Mouse (Mus musculus): Measurements from ENCODE around the gene Rab23. TPM values are rescaled to one million over a fixed set of nuclear protein-coding genes. Genes with fewer than 3 reads are reported as not detected.
"Not testable (repeated sequence)": the region's sequence is repeated elsewhere in the genome, so short reads cannot be mapped to it uniquely, and the experiment has no call there.

The Rab23 gene
- polyA plus RNA-seq, 1 experiment, result 77.8 TPM

- TF ChIP-seq POLR2A (IDR thresholded peaks at IDR 0.05; ENCODE audit: low read depth, low read length) (no peak), CTCF (IDR thresholded peaks at IDR 0.05; ENCODE audit: borderline replicate concordance, insufficient read depth, low read length) (0 out of 2 replicates have a peak, but pooled peaks have one; percentile 19)
- Histone ChIP-seq H3K4me1 (ENCODE audit: control insufficient read depth, insufficient read depth, low read length) (no peaks in the 10 kb centered on the region), H3K27ac (ENCODE audit: insufficient read depth, low read length) (no peak overlapping the region)
These were observed 29.4 kb downstream of the Rab23 start for GRCm38 (mm10) chr1:33749109-33749508.

GRCm38 (mm10) chr1:33749709-33750108 is 30.0 kb downstream of the Rab23 start:
- H3K4me1 ChIP-seq (ENCODE audit: control insufficient read depth, insufficient read depth, low read length); H3K27ac ChIP-seq (ENCODE audit: insufficient read depth, low read length); H3K4me3 ChIP-seq (ENCODE audit: insufficient read depth, low read length): not testable (repeated sequence)

More at GRCm38 (mm10) chr1:33749109-33749508, 29.4 kb downstream of the Rab23 start:
- H3K4me3 ChIP-seq (ENCODE audit: insufficient read depth, low read length), result no peak overlapping the region

- TF ChIP-seq CTCF (IDR thresholded peaks at IDR 0.05; ENCODE audit: borderline replicate concordance, insufficient read depth, low read length), result no peak
- no peak for TF ChIP-seq POLR2A (IDR thresholded peaks at IDR 0.05; ENCODE audit: low read depth, low read length)
- Histone ChIP-seq H3K4me1 (ENCODE audit: control insufficient read depth, insufficient read depth, low read length) (no peaks in the 10 kb centered on the region), H3K4me3 (ENCODE audit: insufficient read depth, low read length) (no peak overlapping the region)
These were observed 31.6 kb downstream of the Rab23 start for GRCm38 (mm10) chr1:33751283-33751682.

GRCm38 (mm10) chr1:33754089-33754488 is 34.4 kb downstream of the Rab23 start:
- Histone ChIP-seq H3K4me1 (ENCODE audit: control insufficient read depth, insufficient read depth, low read length) (peaks cover 4% of the 10 kb centered on the region; the same call in 1 of the 2 replicates), H3K4me3 (ENCODE audit: insufficient read depth, low read length) (no peak overlapping the region), H3K27ac (ENCODE audit: insufficient read depth, low read length) (no peak overlapping the region)
- TF ChIP-seq CTCF (IDR thresholded peaks at IDR 0.05; ENCODE audit: borderline replicate concordance, insufficient read depth, low read length) (no peak), POLR2A (IDR thresholded peaks at IDR 0.05; ENCODE audit: low read depth, low read length) (no peak)

More at GRCm38 (mm10) chr1:33751283-33751682, 31.6 kb downstream of the Rab23 start:
- no peak overlapping the region for H3K27ac ChIP-seq (ENCODE audit: insufficient read depth, low read length)

GRCm38 (mm10) chr1:33754965-33755735 is 35.5 kb downstream of the Rab23 start:
- peaks cover 4% of the 10 kb centered on the region; the same call in 1 of the 2 replicates for H3K4me1 ChIP-seq (ENCODE audit: control insufficient read depth, insufficient read depth, low read length)
- TF ChIP-seq CTCF (IDR thresholded peaks at IDR 0.05; ENCODE audit: borderline replicate concordance, insufficient read depth, low read length), result no peak
- no peak for TF ChIP-seq POLR2A (IDR thresholded peaks at IDR 0.05; ENCODE audit: low read depth, low read length)
- H3K27ac ChIP-seq (ENCODE audit: insufficient read depth, low read length), result no peak overlapping the region
- no peak overlapping the region for H3K4me3 ChIP-seq (ENCODE audit: insufficient read depth, low read length)

- no peak for TF ChIP-seq POLR2A (IDR thresholded peaks at IDR 0.05; ENCODE audit: low read depth, low read length)
- TF ChIP-seq CTCF (IDR thresholded peaks at IDR 0.05; ENCODE audit: borderline replicate concordance, insufficient read depth, low read length), result no peak
- H3K4me3 ChIP-seq (ENCODE audit: insufficient read depth, low read length), result peak overlapping the region; percentile 53
- H3K27ac ChIP-seq (ENCODE audit: insufficient read depth, low read length), result peak overlapping the region; percentile 53
- H3K4me1 ChIP-seq (ENCODE audit: control insufficient read depth, insufficient read depth, low read length), result peaks cover 4% of the 10 kb centered on the region; the same call in 1 of the 2 replicates
These were observed 36.1 kb downstream of the Rab23 start for GRCm38 (mm10) chr1:33755799-33756198.

- H3K27ac ChIP-seq (ENCODE audit: insufficient read depth, low read length), result peak overlapping the region; percentile 53
- TF ChIP-seq CTCF (IDR thresholded peaks at IDR 0.05; ENCODE audit: borderline replicate concordance, insufficient read depth, low read length), result no peak
- peaks cover 4% of the 10 kb centered on the region; the same call in 1 of the 2 replicates for H3K4me1 ChIP-seq (ENCODE audit: control insufficient read depth, insufficient read depth, low read length)
- peak overlapping the region; percentile 53 for H3K4me3 ChIP-seq (ENCODE audit: insufficient read depth, low read length)
These were observed 36.8 kb downstream of the Rab23 start for GRCm38 (mm10) chr1:33756258-33757032.

GRCm38 (mm10) chr1:33757033-33757413 is 37.3 kb downstream of the Rab23 start:
- H3K27ac ChIP-seq (ENCODE audit: insufficient read depth, low read length), result peak overlapping the region; percentile 53
- no peak for TF ChIP-seq CTCF (IDR thresholded peaks at IDR 0.05; ENCODE audit: borderline replicate concordance, insufficient read depth, low read length)
- TF ChIP-seq POLR2A (IDR thresholded peaks at IDR 0.05; ENCODE audit: low read depth, low read length), result no peak
- H3K4me3 ChIP-seq (ENCODE audit: insufficient read depth, low read length), result peak overlapping the region; percentile 53
- peaks cover 4% of the 10 kb centered on the region; the same call in 1 of the 2 replicates for H3K4me1 ChIP-seq (ENCODE audit: control insufficient read depth, insufficient read depth, low read length)

GRCm38 (mm10) chr1:33757491-33758041 is 37.9 kb downstream of the Rab23 start, which contains the start of gene Bag2:
Gene Bag2 (minus strand): TSS chr1:33757795.
- Histone ChIP-seq H3K4me1 (ENCODE audit: control insufficient read depth, insufficient read depth, low read length) (peaks cover 4% of the 10 kb centered on the region; the same call in 1 of the 2 replicates), H3K27ac (ENCODE audit: insufficient read depth, low read length) (peak within 1 kb of the TSS; percentile 53), H3K4me3 (ENCODE audit: insufficient read depth, low read length) (peak within 1 kb of the TSS; percentile 53)
- peak; percentile 44; the same call in 1 of the 2 replicates for TF ChIP-seq POLR2A (IDR thresholded peaks at IDR 0.05; ENCODE audit: low read depth, low read length)
- TF ChIP-seq CTCF (IDR thresholded peaks at IDR 0.05; ENCODE audit: borderline replicate concordance, insufficient read depth, low read length), result no peak
